Mouse (Mus musculus) ES-E14 (cell line): ENCODE measurements at regions not wholly inside any gene's neighbourhood (a gene's known extent, or its start where the extent isn't known, plus 50 kb on each side); places are given as distances from the start of the nearest gene placed in this dataset.

Experiments
- CHD2 ChIP-seq: IDR thresholded peaks from 2 replicates; pipeline ENCODE4 v1.6.1; 2014; ENCODE audit warnings: mild to moderate bottlenecking, low read depth, low read length, inconsistent platforms
- HCFC1 ChIP-seq: IDR thresholded peaks from 2 replicates; pipeline ENCODE4 v1.6.1; 2012; ENCODE audit warnings: low read length, inconsistent platforms, borderline replicate concordance; ENCODE audit not compliant: insufficient read depth
- MAFK ChIP-seq: IDR thresholded peaks from 2 replicates; pipeline ENCODE4 v1.6.1; 2014; ENCODE audit warnings: mild to moderate bottlenecking, low read depth, low read length, inconsistent platforms; ENCODE audit not compliant: insufficient read depth

- no peak for TF ChIP-seq HCFC1
- no peak for TF ChIP-seq MAFK
- TF ChIP-seq CHD2, result no peak
Observed at GRCm38 (mm10) chr19:27040321-27041025, 154.8 kb downstream of the Gm815 start.
